Mouse (Mus musculus): Measurements from ENCODE around the gene Ccdc12. TPM values are rescaled to one million over a fixed set of nuclear protein-coding genes. Genes with fewer than 3 reads are reported as not detected.

The Ccdc12 gene
- total RNA-seq, 2 experiments from 2014 or later, result 65.9 to 74.9 TPM

- no peak for DNase-seq (ENCODE audit: low spot score in 2 of 2)
Observed at GRCm38 (mm10) chr9:110701114-110702032, 45.1 kb downstream of the Ccdc12 start.

DNA sequence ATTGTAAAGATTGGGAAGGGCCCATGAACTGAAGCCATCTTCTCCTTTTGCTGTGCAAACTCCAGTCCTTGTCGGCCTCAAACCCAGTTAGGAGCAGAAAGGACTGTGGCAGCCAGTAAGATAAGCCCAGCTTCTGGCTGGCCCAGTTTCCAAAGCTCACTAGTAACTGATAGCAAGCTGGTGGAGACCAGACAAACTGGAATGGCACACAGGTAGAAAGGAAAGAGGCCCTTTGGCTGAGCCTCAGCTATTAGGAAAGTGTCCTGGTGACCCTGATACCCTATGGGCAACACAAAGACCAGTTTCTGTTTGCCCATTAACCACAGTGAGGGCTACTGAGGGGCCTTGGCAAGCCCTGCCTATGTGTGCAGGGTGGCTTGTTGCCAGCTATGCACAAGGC lies 46.5 kb downstream of the Ccdc12 start:
- DNase-seq (ENCODE audit: low spot score in 2 of 2), result no peak

- DNase-seq (ENCODE audit: low spot score in 2 of 2), result no peak
Observed at GRCm38 (mm10) chr9:110703951-110704350, 47.6 kb downstream of the Ccdc12 start.

DNA sequence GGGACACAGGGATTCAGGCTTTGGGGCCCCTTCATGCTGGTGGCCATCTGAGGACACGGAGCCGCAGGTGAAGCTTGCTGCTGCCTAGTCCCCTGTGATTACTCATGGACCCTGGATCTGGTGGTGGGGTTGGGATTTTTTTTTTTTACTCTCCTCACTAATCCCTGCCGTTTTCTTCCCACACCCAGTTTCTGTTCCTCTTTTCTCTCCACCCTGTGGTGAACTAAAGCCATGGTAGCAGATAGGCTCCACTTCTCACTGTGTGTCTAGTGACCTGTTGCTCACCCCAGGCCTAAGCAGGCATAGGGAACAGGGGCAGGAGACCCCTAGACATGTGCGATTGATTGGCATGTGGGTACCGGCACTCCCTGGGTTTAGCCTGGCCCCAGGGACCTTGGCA lies 50.5 kb downstream of the Ccdc12 start:
- no peak for DNase-seq (ENCODE audit: low spot score in 2 of 2)

- peak; percentile 23 to 56 for DNase-seq (ENCODE audit: low spot score in 2 of 2)
Observed at GRCm38 (mm10) chr9:110709640-110710258, 53.4 kb downstream of the Ccdc12 start.

DNA sequence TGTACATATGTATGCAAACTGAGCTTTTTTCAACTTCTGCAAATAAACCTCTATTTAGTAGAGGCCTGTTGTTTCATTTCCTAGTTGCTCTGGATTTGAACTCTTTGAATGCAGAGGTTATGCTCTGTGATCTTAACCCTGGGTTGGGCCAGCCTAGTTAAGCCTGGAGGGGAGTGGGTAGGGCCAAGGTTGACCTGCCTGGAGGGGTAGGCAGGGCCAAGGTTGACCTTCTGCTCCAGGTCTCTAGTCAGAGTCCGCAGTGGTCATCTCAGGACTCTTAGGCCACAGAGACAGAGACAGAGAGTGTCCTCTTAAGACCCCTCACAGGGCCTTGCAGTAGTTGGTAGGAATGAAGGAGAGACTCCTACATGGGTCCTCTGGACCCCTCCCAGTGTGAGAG lies 55.2 kb downstream of the Ccdc12 start:
- DNase-seq (ENCODE audit: low spot score in 2 of 2), result no peak

- no peak for DNase-seq (ENCODE audit: low spot score in 2 of 2)
Observed at GRCm38 (mm10) chr9:110711996-110712395, 55.7 kb downstream of the Ccdc12 start.

- DNase-seq (ENCODE audit: low spot score in 2 of 2), result no peak
Observed at GRCm38 (mm10) chr9:110712545-110712944, 56.2 kb downstream of the Ccdc12 start.

DNA sequence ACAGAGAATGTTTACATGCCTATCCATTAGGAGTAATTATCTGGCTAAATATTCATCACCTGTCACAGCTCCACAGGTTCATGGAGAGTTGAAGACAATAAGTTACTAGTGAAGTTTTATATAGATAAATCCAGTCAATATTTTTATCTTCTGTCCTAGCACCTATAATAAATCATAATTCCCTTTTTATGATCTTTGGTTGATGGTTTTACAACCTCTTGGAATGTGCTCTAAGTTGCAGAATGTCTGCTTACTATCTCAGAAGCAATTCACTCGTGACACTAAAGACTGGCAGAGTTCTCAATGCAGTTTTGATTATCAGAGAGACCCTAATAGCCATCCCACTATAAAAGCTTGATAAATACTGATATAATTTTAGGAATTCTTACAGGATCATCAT lies 57.1 kb downstream of the Ccdc12 start:
- no peak for DNase-seq (ENCODE audit: low spot score in 2 of 2)

DNA sequence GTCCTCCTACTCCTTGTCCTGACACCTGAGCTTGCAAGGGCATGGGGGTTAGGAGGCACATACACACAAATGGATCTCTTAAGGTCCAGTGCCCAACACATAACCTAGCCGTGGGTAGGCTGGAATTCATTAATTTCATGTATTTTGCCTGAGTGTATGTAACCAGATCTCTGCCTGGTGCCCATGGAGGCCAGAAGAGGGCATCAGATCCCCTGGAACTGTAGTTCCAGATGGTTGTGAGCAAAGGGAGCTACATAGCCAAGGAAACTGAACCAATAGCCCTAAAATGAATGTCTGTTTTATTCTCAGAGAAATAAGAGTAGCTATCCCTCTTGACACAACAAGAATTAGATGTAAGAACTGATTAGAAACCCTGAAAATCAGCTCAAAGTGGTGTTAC lies 59.1 kb downstream of the Ccdc12 start:
- DNase-seq (ENCODE audit: low spot score in 2 of 2), result no peak

DNA sequence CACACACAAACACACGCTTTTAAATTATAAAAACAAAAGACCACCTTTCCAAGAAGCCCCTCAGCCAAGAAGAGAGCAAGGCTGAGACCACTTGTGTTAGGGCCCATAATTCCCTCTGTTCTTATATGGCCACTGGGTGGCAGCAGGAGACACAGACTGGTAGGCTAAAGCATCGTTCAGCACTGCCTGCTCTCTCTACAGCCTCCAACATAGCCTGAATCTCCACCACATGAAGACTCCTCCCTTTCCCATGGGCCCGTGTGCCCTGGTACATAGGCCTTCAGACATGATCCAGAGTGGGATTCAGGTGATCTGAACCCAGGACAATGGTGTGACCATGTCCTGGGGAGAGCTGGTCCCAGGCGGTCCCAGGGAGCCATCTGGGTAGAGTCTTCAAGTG lies 60.5 kb downstream of the Ccdc12 start:
- peak in 1 of 2 experiments; percentile 36 for DNase-seq (ENCODE audit: low spot score in 2 of 2)

DNA sequence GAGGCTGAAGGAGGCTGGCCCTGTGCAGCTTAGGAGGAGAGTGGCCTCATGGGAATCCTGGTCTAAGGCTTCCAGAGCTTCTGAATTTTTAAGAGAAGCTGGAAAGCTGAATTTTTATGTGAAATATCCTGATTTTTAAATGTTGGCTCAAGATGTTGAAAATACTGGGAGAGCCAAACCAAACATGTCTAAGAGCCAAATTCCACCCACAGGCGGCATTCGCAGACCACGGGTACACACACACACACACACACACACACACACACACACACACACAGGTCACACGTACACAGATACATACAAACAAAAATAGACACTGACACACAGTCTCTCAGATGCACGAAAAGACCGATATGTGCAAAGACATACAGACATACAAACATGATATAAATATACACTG lies 61.8 kb downstream of the Ccdc12 start:
- no peak for DNase-seq (ENCODE audit: low spot score in 2 of 2)

DNA sequence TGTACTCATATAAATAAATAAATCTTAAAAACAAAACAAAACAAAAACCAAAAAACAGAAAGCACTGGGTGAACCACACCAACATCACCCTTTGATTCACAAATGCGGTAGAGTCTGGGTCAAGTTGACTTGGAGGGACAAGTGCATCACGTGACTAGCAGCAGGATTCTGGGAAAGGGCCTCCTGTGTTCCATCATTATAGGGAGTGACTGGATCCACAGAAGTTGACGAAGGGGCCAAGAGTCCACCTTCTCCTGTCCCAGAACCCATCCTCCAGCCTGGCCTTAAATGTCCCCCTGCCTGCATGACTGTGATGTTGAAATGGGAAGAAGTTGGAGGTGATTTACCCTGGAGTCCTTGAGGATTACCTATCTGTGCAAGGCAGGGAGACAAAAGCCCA lies 62.5 kb downstream of the Ccdc12 start:
- no peak for DNase-seq (ENCODE audit: low spot score in 2 of 2)

GRCm38 (mm10) chr9:110719977-110720376 lies 63.7 kb downstream of the Ccdc12 start:
- no peak for DNase-seq (ENCODE audit: low spot score in 2 of 2)

GRCm38 (mm10) chr9:110722060-110722459 lies 65.8 kb downstream of the Ccdc12 start:
- no peak for DNase-seq (ENCODE audit: low spot score in 2 of 2)

DNA sequence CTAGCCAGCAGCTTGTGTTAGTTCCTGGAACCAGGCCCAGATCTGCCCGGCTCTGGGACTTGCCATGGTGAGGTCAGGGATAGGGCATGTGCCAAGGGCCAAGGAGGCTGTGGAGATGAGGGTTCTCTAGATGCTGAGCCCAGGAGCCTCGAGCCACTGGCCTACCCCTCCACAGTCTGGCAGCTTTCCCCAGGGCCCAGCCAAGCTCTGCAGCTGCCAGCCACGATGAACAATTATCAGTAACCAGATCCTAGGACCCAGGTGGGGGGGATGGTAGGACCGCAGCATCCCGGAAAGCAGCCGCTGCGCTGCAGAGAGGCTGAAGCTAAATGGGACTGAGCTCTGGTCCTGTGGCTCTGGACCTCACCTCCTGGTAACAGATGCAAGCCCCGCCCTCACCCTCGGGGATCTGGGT lies 69.4 kb downstream of the Ccdc12 start:
- no peak for DNase-seq (ENCODE audit: low spot score in 2 of 2)

GRCm38 (mm10) chr9:110726867-110727266 lies 70.6 kb downstream of the Ccdc12 start:
- DNase-seq (ENCODE audit: low spot score in 2 of 2), result no peak

DNA sequence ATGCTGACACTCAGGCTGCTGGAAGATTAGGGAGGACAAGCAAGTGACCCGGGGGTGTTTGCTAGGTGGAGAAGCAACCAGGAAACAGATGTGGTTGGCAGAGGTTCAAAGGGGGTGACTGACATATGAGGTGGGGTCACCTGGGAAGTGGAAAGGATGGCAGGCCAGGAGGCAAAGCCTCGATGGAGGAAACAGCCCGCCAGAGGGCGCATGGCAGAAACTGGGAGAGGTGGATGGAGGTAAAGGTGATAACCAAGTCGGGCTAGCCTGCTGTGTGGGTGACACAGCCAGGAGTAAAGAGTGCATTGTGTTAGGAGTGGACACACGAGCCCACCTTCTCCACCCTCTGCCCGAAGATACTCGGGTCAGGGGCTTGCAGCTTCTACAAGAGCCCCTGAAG lies 73.5 kb downstream of the Ccdc12 start:
- DNase-seq (ENCODE audit: low spot score in 2 of 2), result no peak

- no peak for DNase-seq (ENCODE audit: low spot score in 2 of 2)
Observed at GRCm38 (mm10) chr9:110731859-110732258, 75.6 kb downstream of the Ccdc12 start.

DNA sequence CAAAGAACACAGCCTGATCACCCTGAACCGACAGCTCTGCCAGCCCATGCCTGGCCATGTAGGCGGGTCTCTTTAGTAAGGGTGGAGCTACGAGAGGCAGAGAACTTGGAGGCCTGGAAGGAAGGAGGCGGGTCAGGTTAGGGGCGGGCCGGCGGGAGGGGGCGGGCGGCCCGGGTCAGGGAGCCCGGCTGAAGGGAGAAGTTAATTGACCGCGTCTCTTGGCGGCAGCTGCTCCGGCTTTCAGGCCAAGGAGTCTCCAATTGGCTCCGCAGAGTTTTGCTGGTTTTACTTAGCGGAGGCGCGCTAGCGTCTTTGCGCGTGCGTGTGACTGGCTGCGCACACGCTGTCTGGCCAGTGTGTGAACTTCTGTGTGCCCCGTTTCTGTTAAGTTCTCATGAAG lies 76.3 kb downstream of the Ccdc12 start:
- peak; percentile 37 to 41 for DNase-seq (ENCODE audit: low spot score in 2 of 2)

DNA sequence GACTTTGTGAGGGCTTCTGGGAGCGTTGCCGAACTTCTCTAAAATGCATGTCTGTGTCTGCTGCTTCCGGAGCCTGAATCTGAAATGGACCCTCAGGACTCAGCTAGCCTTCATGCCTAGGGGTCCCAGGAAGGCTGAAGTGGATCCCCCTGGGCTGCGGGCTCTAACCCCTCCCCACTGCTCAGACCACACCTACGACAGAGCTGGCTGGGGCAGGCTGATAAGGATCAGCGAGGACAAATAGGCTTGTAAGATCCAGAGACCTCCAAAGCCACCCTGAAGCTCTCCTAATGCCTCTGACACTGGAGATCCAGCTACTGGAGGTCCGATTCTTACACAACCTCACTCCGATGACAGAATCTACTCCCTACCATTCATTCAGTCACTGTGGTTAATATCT lies 76.8 kb downstream of the Ccdc12 start:
- no peak for DNase-seq (ENCODE audit: low spot score in 2 of 2)

DNA sequence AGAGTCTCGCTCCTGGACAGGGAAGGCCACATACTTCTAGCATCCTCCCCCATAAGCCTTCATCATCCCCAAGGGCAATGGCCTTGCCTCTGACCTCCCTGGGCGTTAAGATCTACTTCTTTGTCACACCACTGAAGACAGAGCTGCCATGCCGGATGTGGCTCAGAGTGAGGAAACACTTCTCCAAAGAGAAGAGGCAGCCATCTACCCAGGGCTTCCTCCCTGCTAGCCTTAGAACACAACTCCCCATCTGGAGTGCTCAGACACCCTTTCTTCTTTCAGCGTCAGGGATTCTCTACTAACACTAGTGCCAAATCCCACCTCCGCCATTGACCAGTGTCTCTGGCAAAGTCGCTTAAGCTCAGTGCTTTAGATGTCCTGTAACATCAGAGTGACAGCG lies 77.9 kb downstream of the Ccdc12 start:
- DNase-seq (ENCODE audit: low spot score in 2 of 2), result no peak

DNA sequence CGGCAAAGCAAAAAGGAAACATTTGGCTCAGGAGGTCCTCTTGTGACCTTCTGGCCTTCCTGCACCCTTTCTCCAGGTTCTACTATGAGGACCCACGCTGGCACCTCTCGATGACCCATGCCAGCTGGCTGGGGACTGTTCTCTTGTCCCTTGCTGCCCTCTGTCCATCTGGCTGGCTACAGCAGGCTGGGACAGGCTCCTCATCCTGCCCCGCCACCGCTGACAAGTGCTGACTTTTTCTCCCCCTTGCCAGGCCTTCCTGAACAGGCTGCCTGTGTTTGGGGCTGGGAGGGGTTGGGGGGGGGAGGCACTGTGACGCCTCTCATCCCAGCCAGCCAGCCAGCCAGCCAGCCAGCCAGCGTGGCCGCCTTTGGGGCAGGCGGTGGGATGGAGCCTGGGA lies 80.1 kb downstream of the Ccdc12 start:
- no peak for DNase-seq (ENCODE audit: low spot score in 2 of 2)
